In genomic region chr1:83248235-83248746, GRCm38 (mm10) we compare ENCODE assay signal across 8 mouse cellular contexts.
"Had no signal": no experiment of that assay in that cellular context is flagged by ENCODE, and none has a peak within 500 bp of the region (broad histone marks: within the 10 kb centered on the region; RNA-seq: fewer than 3 reads in every experiment).

No protein-coding gene starts in this region.

- DNase-seq: kidney, postnatal 10 days; kidney, postnatal 4 days; lung, postnatal 14 days; retina, postnatal 1 day; thymus, adult 2 months; thymus, postnatal 25 days had no signal

- ATAC-seq: liver, embryonic 12.5 days; midbrain, embryonic 16.5 days had no signal
